Mouse (Mus musculus) brain, adult 2 months (tissue): Measurements from ENCODE around the gene Nav3.

ENCODE experiments used
- DNase-seq: peaks from one replicate; pipeline ENCODE4 v3.0.0; 2011; ENCODE audit warnings: low read depth, low spot score

Gene Nav3

GRCm38 (mm10) chr10:110192881-110193280 is 263.1 kb downstream of the Nav3 start:
- peak; percentile 51 for DNase-seq

GRCm38 (mm10) chr10:110192026-110192805 is 263.8 kb downstream of the Nav3 start:
- peak; percentile 95 for DNase-seq

GRCm38 (mm10) chr10:110186242-110186641 is 269.8 kb downstream of the Nav3 start:
- peak; percentile 29 for DNase-seq

- DNase-seq: peak; percentile 75
Observed at GRCm38 (mm10) chr10:110175874-110176273, 280.1 kb downstream of the Nav3 start.

GRCm38 (mm10) chr10:110169416-110169815 is 286.6 kb downstream of the Nav3 start:
- no peak for DNase-seq

- DNase-seq: no peak
Observed at GRCm38 (mm10) chr10:110168892-110169291, 287.1 kb downstream of the Nav3 start.

- peak; percentile 60 for DNase-seq
Observed at GRCm38 (mm10) chr10:110162596-110162995, 293.4 kb downstream of the Nav3 start.

- no peak for DNase-seq
Observed at GRCm38 (mm10) chr10:110160894-110161293, 295.1 kb downstream of the Nav3 start.

- DNase-seq: no peak
Observed at GRCm38 (mm10) chr10:110159548-110159947, 296.5 kb downstream of the Nav3 start.

- no peak for DNase-seq
Observed at GRCm38 (mm10) chr10:110158122-110158521, 297.9 kb downstream of the Nav3 start.

- no peak for DNase-seq
Observed at GRCm38 (mm10) chr10:110156412-110156811, 299.6 kb downstream of the Nav3 start.

GRCm38 (mm10) chr10:110155494-110155893 is 300.5 kb downstream of the Nav3 start:
- peak; percentile 71 for DNase-seq

- DNase-seq: no peak
Observed at GRCm38 (mm10) chr10:110154873-110155237, 301.1 kb downstream of the Nav3 start.

- DNase-seq: no peak
Observed at GRCm38 (mm10) chr10:110154001-110154872, 301.8 kb downstream of the Nav3 start.

GRCm38 (mm10) chr10:110120572-110120971 is 335.4 kb downstream of the Nav3 start:
- no peak for DNase-seq

GRCm38 (mm10) chr10:110117341-110117740 is 338.7 kb downstream of the Nav3 start:
- peak; percentile 27 for DNase-seq

GRCm38 (mm10) chr10:110112669-110113458 is 343.1 kb downstream of the Nav3 start:
- no peak for DNase-seq

GRCm38 (mm10) chr10:110103255-110103654 is 352.7 kb downstream of the Nav3 start:
- DNase-seq: no peak

- DNase-seq: peak; percentile 47
Observed at GRCm38 (mm10) chr10:110102231-110102630, 353.8 kb downstream of the Nav3 start.

GRCm38 (mm10) chr10:110094433-110094832 is 361.6 kb downstream of the Nav3 start:
- peak; percentile 61 for DNase-seq

GRCm38 (mm10) chr10:110088444-110089061 is 367.5 kb downstream of the Nav3 start:
- DNase-seq: peak; percentile 44
